Mouse (Mus musculus) lung, postnatal 0 days (tissue): ENCODE measurements around the gene C2cd4b.

ENCODE experiments used
- CTCF ChIP-seq: IDR thresholded peaks from 2 replicates; pipeline ENCODE4 v1.5.1; 2016; ENCODE audit warnings: antibody characterized with exemption, mild to moderate bottlenecking
- EP300 ChIP-seq: IDR thresholded peaks from 2 replicates; pipeline ENCODE4 v1.6.1; 2016; ENCODE audit warnings: antibody characterized with exemption, mild to moderate bottlenecking, control low read depth

DNA sequence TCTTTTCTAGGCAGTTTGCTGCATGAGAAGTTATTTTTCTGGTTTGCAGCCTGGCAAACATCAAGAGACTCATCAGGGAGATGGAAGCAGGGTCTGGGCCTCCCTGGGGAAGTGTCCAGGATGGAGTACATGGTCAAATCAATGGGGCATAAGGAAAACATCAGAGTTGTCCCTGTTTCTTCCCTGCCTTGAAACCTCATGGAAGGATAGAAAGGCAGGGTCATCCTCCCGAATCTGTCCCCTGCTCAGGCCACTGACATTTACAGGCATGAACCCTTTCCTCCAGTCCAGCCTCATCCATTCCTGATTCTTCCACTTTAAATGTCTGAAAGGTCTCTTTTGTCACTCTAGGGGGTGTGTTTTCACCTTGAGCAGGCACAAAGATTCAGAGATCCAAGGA, 10.2 kb downstream of the C2cd4b start:
- TF ChIP-seq CTCF (no peak), EP300 (no peak)
